Mouse (Mus musculus): ENCODE measurements around the gene Napsa. TPM values are rescaled to one million over a fixed set of nuclear protein-coding genes. Genes with fewer than 3 reads are reported as not detected.

Napsa gene
- total and polyA plus RNA-seq, 2 experiments from 2014 or later: 0.79 TPM; not detected in 1

DNA sequence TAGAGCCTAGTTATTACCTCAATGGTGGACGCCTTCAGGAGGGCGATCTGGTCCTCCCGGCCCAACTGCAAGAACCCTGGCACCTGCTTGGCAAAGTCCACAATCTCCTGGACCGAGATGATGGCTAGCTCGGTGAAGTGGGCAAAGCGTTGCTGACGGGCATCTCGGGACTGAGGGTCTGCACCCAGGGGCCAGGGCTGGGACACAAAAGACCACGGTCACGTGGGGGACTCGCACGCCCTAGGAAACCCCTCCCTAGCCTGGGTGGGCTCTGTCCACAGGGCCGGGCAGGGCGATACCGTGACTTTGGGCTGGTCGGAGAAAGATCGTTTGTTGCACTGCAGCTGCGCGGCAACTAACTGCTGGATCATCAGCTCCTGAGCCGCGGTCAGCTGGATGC lies 20.9 kb upstream of the Napsa start:
- Histone ChIP-seq H3K4me3 (ENCODE audit: low read depth, low read length) (no peak overlapping the region), H3K9ac (replicated peaks; ENCODE audit: low read length, poor library complexity, severe bottlenecking) (no peak overlapping the region), H3K27me3 (ENCODE audit: insufficient read depth, low read length) (0 out of 2 replicates have a peak, but pooled peaks cover 3% of the 10 kb centered on the region), H3K36me3 (ENCODE audit: insufficient read depth, low read length) (peaks cover 19% of the 10 kb centered on the region), H3K9me3 (ENCODE audit: low read length) (no peaks in the 10 kb centered on the region), H3K4me1 (ENCODE audit: insufficient read depth, low read length) (0 out of 2 replicates have a peak, but pooled peaks cover 13% of the 10 kb centered on the region), H3K27ac (ENCODE audit: low read depth, low read length) (no peak overlapping the region), H3K4me2 (ENCODE audit: low read depth, low read length, poor library complexity, severe bottlenecking) (no peak overlapping the region)
- 95% methylated on average over 21 of the region's 21 CpGs for WGBS
- DNase-seq (ENCODE audit: low spot score): no peak
- no peak for TF ChIP-seq CTCF (IDR thresholded peaks at IDR 0.05)
- no peak for ATAC-seq (ENCODE audit: low FRiP score)

DNA sequence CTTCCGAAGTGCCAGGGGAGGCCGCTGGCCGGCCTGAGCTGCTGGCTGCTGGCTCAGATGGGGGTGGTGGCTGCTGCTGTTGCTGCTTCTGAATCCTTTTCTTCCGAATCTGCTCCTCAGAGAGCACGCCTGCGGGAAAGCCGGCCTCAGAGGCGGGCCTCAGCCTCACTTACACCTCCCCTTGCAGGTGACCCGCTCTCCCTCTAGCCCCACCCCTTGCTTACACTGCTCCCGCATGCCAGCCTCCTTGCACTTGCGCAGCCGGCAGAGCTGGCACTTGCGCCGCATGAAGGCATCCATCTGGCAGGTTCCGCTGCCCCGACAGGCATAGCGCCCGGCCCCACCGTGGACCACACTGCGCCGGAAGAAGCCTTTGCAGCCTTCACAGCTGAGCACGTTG lies 20.4 kb upstream of the Napsa start:
- no peak for ATAC-seq (ENCODE audit: low FRiP score)
- no peak for TF ChIP-seq CTCF (IDR thresholded peaks at IDR 0.05)
- H3K4me3 ChIP-seq (ENCODE audit: low read depth, low read length): no peak overlapping the region
- H3K9me3 ChIP-seq (ENCODE audit: low read length): no peaks in the 10 kb centered on the region
- H3K27me3 ChIP-seq (ENCODE audit: insufficient read depth, low read length): 0 out of 2 replicates have a peak, but pooled peaks cover 3% of the 10 kb centered on the region
- H3K36me3 ChIP-seq (ENCODE audit: insufficient read depth, low read length): peaks cover 19% of the 10 kb centered on the region
- no peak for DNase-seq (ENCODE audit: low spot score)
- H3K4me1 ChIP-seq (ENCODE audit: insufficient read depth, low read length): 0 out of 2 replicates have a peak, but pooled peaks cover 13% of the 10 kb centered on the region
- no peak overlapping the region for H3K27ac ChIP-seq (ENCODE audit: low read depth, low read length)
- 85% methylated on average over 22 of the region's 22 CpGs for WGBS
- H3K4me2 ChIP-seq (ENCODE audit: low read depth, low read length, poor library complexity, severe bottlenecking): no peak overlapping the region
- H3K9ac ChIP-seq (replicated peaks; ENCODE audit: low read length, poor library complexity, severe bottlenecking): no peak overlapping the region

DNA sequence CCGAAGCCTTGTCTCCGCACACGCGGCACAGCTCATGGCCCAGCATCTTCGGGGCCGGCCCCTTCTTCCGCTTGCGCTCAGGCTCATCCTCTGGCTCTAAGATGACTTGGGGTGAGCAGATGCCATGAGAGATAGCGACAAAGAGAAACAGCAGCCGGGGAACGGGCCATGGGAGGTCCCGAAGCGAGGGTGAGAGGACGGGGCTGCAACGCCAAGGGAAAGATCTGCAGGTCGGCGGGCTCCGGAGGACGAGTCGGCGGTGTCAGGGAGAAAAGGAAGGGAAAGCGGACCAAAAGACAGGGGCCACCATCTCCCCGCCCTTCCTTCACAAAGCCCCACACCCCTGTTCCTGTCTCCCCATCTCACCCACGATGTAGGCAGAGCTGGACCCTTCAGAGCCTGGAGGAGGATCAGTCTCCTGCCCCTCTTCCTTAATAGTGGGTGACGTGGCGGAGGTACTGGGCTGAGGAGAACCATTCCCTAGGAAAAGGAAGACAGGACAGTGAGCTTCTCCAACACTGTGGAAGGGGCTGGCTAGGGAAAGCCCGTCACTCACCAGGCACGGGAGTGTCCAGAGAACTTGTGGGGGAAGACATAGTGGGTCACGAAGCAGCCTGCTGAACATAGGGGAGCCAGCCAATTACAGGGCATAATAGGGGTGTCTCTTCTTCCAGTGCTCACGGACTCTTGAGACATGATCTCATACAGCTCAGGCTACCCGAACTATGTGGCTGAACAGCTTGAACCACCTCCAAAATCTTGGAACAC lies 19.9 kb upstream of the Napsa start:
- H3K27me3 ChIP-seq (ENCODE audit: insufficient read depth, low read length): 0 out of 2 replicates have a peak, but pooled peaks cover 3% of the 10 kb centered on the region
- no peaks in the 10 kb centered on the region for H3K9me3 ChIP-seq (ENCODE audit: low read length)
- H3K9ac ChIP-seq (replicated peaks; ENCODE audit: low read length, poor library complexity, severe bottlenecking): no peak overlapping the region
- ATAC-seq (ENCODE audit: low FRiP score) (no peak), DNase-seq (ENCODE audit: low spot score) (no peak)
- H3K4me1 ChIP-seq (ENCODE audit: insufficient read depth, low read length): 0 out of 2 replicates have a peak, but pooled peaks cover 13% of the 10 kb centered on the region
- peaks cover 19% of the 10 kb centered on the region for H3K36me3 ChIP-seq (ENCODE audit: insufficient read depth, low read length)
- peak overlapping the region; percentile 89 for H3K4me2 ChIP-seq (ENCODE audit: low read depth, low read length, poor library complexity, severe bottlenecking)
- TF ChIP-seq CTCF (IDR thresholded peaks at IDR 0.05): no peak
- WGBS: 90% methylated on average over 31 of the region's 31 CpGs
- H3K27ac ChIP-seq (ENCODE audit: low read depth, low read length): no peak overlapping the region
- peak overlapping the region; percentile 72 for H3K4me3 ChIP-seq (ENCODE audit: low read depth, low read length)

DNA sequence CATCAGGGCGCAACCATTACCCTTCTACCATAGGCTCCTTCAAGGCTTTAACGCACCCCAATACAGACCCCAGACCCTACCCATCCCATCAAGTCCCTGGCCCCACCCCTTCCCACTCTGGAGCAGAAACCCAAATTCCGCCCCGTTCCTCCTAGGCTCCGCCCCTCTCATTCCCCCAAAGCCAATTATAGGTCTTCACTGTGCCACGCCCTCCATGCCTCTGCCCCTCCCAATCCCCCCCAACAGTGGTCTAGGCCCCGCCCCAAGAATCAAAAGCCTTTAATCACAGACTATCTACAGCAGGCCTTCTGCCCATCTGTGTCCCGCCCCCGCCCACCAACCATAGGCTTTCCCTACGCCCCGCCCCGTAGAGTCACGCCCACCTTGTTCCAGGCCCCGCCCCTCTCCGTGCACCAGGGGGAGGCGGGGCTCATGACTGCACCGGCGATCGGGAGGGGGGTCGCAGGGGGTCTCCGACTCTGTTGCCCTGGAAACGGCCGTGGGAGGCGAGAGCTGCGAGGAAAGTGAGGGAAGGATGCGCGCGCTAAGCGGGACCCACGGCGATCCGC lies 18.9 kb upstream of the Napsa start:
- 3% methylated on average over 31 of the region's 32 CpGs for WGBS
- Histone ChIP-seq H3K36me3 (ENCODE audit: insufficient read depth, low read length) (peaks cover 19% of the 10 kb centered on the region), H3K4me2 (ENCODE audit: low read depth, low read length, poor library complexity, severe bottlenecking) (peak overlapping the region; percentile 89), H3K4me3 (ENCODE audit: low read depth, low read length) (peak overlapping the region; percentile 72), H3K27ac (ENCODE audit: low read depth, low read length) (peak overlapping the region; percentile 79), H3K9ac (replicated peaks; ENCODE audit: low read length, poor library complexity, severe bottlenecking) (peak overlapping the region; percentile 34), H3K9me3 (ENCODE audit: low read length) (no peaks in the 10 kb centered on the region), H3K4me1 (ENCODE audit: insufficient read depth, low read length) (0 out of 2 replicates have a peak, but pooled peaks cover 6% of the 10 kb centered on the region), H3K27me3 (ENCODE audit: insufficient read depth, low read length) (0 out of 2 replicates have a peak, but pooled peaks cover 3% of the 10 kb centered on the region)
- ATAC-seq (ENCODE audit: low FRiP score) (peak; percentile 69), DNase-seq (ENCODE audit: low spot score) (peak; percentile 90)
- no peak for TF ChIP-seq CTCF (IDR thresholded peaks at IDR 0.05)

DNA sequence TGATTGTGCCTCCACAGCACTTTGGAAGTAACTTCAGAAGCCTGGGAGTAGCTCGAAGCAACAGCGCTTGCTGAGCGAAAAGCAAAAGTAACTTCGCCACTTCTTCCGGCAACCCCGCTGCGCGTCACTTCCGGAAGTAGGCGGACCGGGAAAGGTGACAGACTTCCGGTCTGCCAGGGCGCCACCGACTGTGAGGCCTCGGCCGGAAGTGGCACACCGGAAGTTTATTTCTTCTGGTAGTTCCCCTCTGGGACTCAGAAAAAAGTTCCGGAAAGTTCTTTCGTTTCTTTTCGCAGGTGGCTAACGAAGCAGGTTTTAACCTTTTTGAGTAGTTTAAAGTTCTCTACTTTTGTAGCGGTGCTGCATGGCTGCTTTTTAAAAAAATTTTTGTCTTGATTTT lies 18.4 kb upstream of the Napsa start, which contains the start of gene Nr1h2:
Gene Nr1h2 (minus strand): TSS at position 126 of the 400 bp plus-strand sequence.
- H3K9ac ChIP-seq (replicated peaks; ENCODE audit: low read length, poor library complexity, severe bottlenecking): peak within 1 kb of the TSS; percentile 34
- WGBS: under 1% methylated on average over 22 of the region's 22 CpGs
- 0 out of 2 replicates have a peak, but pooled peaks have one; percentile 8 for TF ChIP-seq CTCF (IDR thresholded peaks at IDR 0.05)

More for the DNA sequence above, 18.4 kb upstream of the Napsa start, which contains the start of gene Nr1h2:
- Histone ChIP-seq H3K27ac (ENCODE audit: low read depth, low read length) (peak within 1 kb of the TSS; percentile 79), H3K4me1 (ENCODE audit: insufficient read depth, low read length) (0 out of 2 replicates have a peak, but pooled peaks cover 4% of the 10 kb centered on the region), H3K4me3 (ENCODE audit: low read depth, low read length) (peak within 1 kb of the TSS; percentile 72), H3K4me2 (ENCODE audit: low read depth, low read length, poor library complexity, severe bottlenecking) (peak within 1 kb of the TSS; percentile 89), H3K36me3 (ENCODE audit: insufficient read depth, low read length) (peaks cover 19% of the 10 kb centered on the region), H3K27me3 (ENCODE audit: insufficient read depth, low read length) (0 out of 2 replicates have a peak, but pooled peaks cover 3% of the 10 kb centered on the region), H3K9me3 (ENCODE audit: low read length) (no peaks in the 10 kb centered on the region)
- DNase-seq (ENCODE audit: low spot score) (peak; percentile 97), ATAC-seq (ENCODE audit: low FRiP score) (peak; percentile 83)

Measured in midbrain, postnatal 0 days (tissue).